Mouse (Mus musculus) heart, adult 2 months (tissue): ENCODE measurements at regions not wholly inside any gene's neighbourhood (a gene's known extent, or its start where the extent isn't known, plus 50 kb on each side); places are given as distances from the start of the nearest gene placed in this dataset.

Experiments
- CTCF ChIP-seq: fragments of 200-600 bp; IDR thresholded peaks from 2 replicates; pipeline ENCODE4 v1.8.1; 2022; ENCODE audit warnings: antibody characterized with exemption, mild to moderate bottlenecking, moderate library complexity
- EP300 ChIP-seq: fragments of 200-500 bp; IDR thresholded peaks from 2 replicates; pipeline ENCODE4 v1.6.1; 2011; ENCODE audit warnings: low read depth, low read length, control low read depth; ENCODE audit not compliant: insufficient read depth
- POLR2A ChIP-seq: fragments of 200-500 bp; IDR thresholded peaks from 2 replicates; pipeline ENCODE4 v1.6.1; 2011; ENCODE audit warnings: mild to moderate bottlenecking, low read depth, low read length, control low read depth; ENCODE audit not compliant: insufficient read depth

DNA sequence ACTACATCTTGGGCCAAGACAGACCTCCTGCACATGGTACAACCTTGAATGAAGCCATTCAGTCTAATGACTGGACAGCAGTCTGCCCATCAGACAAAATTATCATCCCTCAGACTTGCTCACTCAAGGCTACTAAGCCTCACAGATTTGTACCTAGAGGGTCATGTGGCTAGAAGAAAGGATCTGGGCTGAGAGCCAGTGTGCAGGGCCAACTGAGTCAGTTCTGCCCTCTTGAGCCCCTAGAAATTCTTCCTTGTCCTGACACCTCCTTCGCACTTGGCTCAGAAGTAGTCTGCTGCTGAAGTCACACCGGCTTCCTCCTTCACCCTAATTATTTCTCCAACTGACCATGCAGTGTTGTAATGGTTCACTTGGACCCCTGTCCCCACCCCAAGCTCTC lies 207.5 kb downstream of the Qk start:
- TF ChIP-seq CTCF (no peak), POLR2A (no peak), EP300 (no peak)
